Mouse (Mus musculus): ENCODE measurements around the gene Olfr1039.
"Not testable (repeated sequence)": the region's sequence is repeated elsewhere in the genome, so short reads cannot be mapped to it uniquely, and the experiment has no call there.

Gene Olfr1039

GRCm38 (mm10) chr2:86135828-86136227, at the start of gene Olfr1039:
TSS of gene Olfr1039 (minus strand) at chr2:86135928.
- no peak for DNase-seq

- no peak for DNase-seq
These were observed 44.2 kb upstream of the Olfr1039 start for GRCm38 (mm10) chr2:86179950-86180349.

- DNase-seq: no peak
These were observed 42.0 kb upstream of the Olfr1039 start, which contains the start of gene Olfr1044 for GRCm38 (mm10) chr2:86177720-86178119. TSS of gene Olfr1044 (minus strand) at chr2:86177820.

- not testable (repeated sequence) for DNase-seq
These were observed 39.7 kb upstream of the Olfr1039 start for GRCm38 (mm10) chr2:86175422-86175821.

GRCm38 (mm10) chr2:86167422-86167821, 31.7 kb upstream of the Olfr1039 start, which contains the start of gene Olfr1043:
TSS of gene Olfr1043 (minus strand) at chr2:86167522.
- DNase-seq: no peak

GRCm38 (mm10) chr2:86161738-86162137, 26.0 kb upstream of the Olfr1039 start, which contains the start of gene Olfr1042:
TSS of gene Olfr1042 (minus strand) at chr2:86161838.
- no peak for DNase-seq

- no peak for DNase-seq
These were observed 10.9 kb upstream of the Olfr1039 start, which contains the start of gene Olfr1040 for GRCm38 (mm10) chr2:86146632-86147031. TSS of gene Olfr1040 (minus strand) at chr2:86146732.

- DNase-seq: no peak
These were observed 48.4 kb downstream of the Olfr1039 start, which contains the start of gene Olfr1037 for GRCm38 (mm10) chr2:86087285-86087684. TSS of gene Olfr1037 (minus strand) at chr2:86087385.

GRCm38 (mm10) chr2:86080478-86080877, 55.2 kb downstream of the Olfr1039 start:
- not testable (repeated sequence) for DNase-seq
